Mouse (Mus musculus) kidney, embryonic 16.5 days (tissue): ENCODE measurements at regions not wholly inside any gene's neighbourhood (a gene's known extent, or its start where the extent isn't known, plus 50 kb on each side); places are given as distances from the start of the nearest gene placed in this dataset.

Experiments
- ATAC-seq: fragments of 200-750 bp; cut with Nextera tagmentation; 2 replicates; pipeline ENCODE4 v1.8.0; 2017; ENCODE audit warnings: moderate TSS enrichment; ENCODE audit not compliant: low FRiP score, low TSS enrichment
- H3K27ac ChIP-seq: fragments of 300-500 bp; sonication (generic); 2 replicates; pipeline ENCODE4 v1.5.1; 2014; ENCODE audit warnings: low read length
- H3K27me3 ChIP-seq: fragments of 300-500 bp; sonication (generic); 2 replicates; pipeline ENCODE4 v1.6.1; 2014; ENCODE audit warnings: low read length, control low read depth, mixed read lengths; ENCODE audit not compliant: insufficient read depth
- H3K36me3 ChIP-seq: fragments of 300-500 bp; sonication (generic); 2 replicates; pipeline ENCODE4 v1.6.1; 2014; ENCODE audit warnings: low read length, control low read depth, mixed read lengths; ENCODE audit not compliant: insufficient read depth
- H3K4me1 ChIP-seq: fragments of 300-500 bp; sonication (generic); 2 replicates; pipeline ENCODE4 v1.6.1; 2014; ENCODE audit warnings: low read length, control low read depth, mixed read lengths; ENCODE audit not compliant: insufficient read depth
- H3K4me2 ChIP-seq: fragments of 300-500 bp; sonication (generic); replicated peaks from 2 replicates; pipeline ENCODE4 v1.6.1; 2014; ENCODE audit warnings: low read depth, low read length
- H3K4me3 ChIP-seq: fragments of 300-500 bp; sonication (generic); 2 replicates; pipeline ENCODE4 v1.5.1; 2014; ENCODE audit warnings: mild to moderate bottlenecking, low read length
- H3K9ac ChIP-seq: fragments of 300-500 bp; sonication (generic); replicated peaks from 2 replicates; pipeline ENCODE4 v1.6.1; 2014; ENCODE audit warnings: low read length
- H3K9me3 ChIP-seq: fragments of 300-500 bp; sonication (generic); 2 replicates; pipeline ENCODE4 v1.6.1; 2016; ENCODE audit warnings: low read length, control low read depth
- WGBS: fragments of 180-500 bp; shearing (Covaris S2); extraction: QIAGEN DNeasy Blood & Tissue Kit; methylation state at CpG from one replicate; pipeline ENCODE4 v1.1.7; 2014; 5-methylcytosine and 5-hydroxymethylcytosine counted together

GRCm38 (mm10) chr1:73364300-73364683, 348.6 kb upstream of the Tnp1 start:
- H3K27me3 ChIP-seq = no peaks in the 10 kb centered on the region
- 62% methylated on average over 7 of the region's 7 CpGs for WGBS
- H3K4me1 ChIP-seq = peaks cover 65% of the 10 kb centered on the region
- H3K36me3 ChIP-seq = no peaks in the 10 kb centered on the region
- H3K9me3 ChIP-seq = no peaks in the 10 kb centered on the region
- peak overlapping the region; percentile 34 for H3K9ac ChIP-seq
- H3K4me2 ChIP-seq = no peak overlapping the region
- peak overlapping the region; percentile 92 for H3K27ac ChIP-seq
- ATAC-seq = no peak
- no peak overlapping the region for H3K4me3 ChIP-seq

DNA sequence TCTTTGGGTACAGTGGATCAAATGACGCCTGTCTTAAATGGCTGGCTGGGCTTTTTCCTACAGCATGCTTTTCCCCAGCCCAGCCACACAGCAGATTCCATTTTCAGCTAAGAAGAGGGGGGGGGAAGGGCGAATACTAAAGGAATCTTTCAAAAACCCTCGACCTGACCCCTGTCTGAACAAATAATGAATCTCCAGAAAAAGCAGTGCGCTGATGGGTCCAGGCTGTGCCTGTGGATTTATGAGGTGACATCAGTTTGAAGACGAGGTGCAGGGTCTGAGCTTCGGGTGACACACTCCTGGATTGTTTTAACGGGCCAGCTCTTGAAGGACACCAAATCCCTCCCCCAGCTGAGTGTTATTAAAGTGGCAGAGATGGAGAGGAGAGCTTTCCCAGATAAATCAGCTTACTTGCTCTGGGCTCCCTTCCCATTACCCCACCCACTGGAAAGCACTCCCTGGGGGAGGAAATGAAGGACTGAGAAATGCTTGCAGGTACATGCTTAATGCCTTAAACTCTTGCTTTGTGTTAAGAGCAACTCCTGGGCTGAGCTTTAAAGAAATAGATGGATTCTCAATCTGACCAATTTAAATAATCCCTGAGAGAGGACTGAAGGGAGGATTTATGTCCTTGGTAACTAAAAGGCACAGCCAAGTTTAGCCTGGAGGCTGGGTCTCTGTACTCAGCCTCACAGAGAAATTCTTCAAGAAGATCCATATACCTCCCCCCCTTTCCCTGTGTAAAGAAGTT, 348.0 kb upstream of the Tnp1 start:
- peaks cover 65% of the 10 kb centered on the region for H3K4me1 ChIP-seq
- peak; percentile 94 for ATAC-seq
- H3K27me3 ChIP-seq = no peaks in the 10 kb centered on the region
- H3K36me3 ChIP-seq = no peaks in the 10 kb centered on the region
- H3K9ac ChIP-seq = peak overlapping the region; percentile 52
- H3K9me3 ChIP-seq = no peaks in the 10 kb centered on the region
- peak overlapping the region; percentile 92 for H3K27ac ChIP-seq
- peak overlapping the region; percentile 25 for H3K4me2 ChIP-seq
- 5% methylated on average over 7 of the region's 7 CpGs for WGBS
- no peak overlapping the region for H3K4me3 ChIP-seq

DNA sequence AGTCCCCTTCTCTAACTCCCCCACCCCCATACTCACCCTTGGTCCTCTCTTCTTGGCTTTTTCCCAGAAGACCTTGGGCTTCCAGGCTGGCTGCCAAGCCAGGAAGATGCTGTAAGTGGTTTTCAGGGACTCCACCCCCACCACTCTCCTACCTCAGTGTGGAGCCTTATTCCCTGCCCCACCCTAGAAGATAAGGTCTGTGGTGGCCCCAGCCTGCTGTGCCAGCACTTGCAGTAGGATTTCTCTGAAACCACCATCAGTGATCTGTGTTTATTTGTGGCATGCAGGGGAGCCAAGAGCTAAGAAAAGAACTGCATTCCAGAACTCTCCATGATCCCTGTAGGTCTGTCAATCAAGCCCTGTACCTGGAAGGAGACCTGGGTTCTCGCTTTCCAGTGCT, 346.4 kb upstream of the Tnp1 start:
- Histone ChIP-seq H3K9ac (no peak overlapping the region), H3K27ac (peak overlapping the region; percentile 33; the same call in 1 of the 2 replicates), H3K4me3 (no peak overlapping the region), H3K36me3 (no peaks in the 10 kb centered on the region), H3K27me3 (no peaks in the 10 kb centered on the region), H3K9me3 (no peaks in the 10 kb centered on the region), H3K4me2 (no peak overlapping the region), H3K4me1 (peaks cover 56% of the 10 kb centered on the region)
- 75% methylated on average over 1 of the region's 1 CpGs for WGBS
- ATAC-seq = no peak

- no peak overlapping the region for H3K4me2 ChIP-seq
- H3K27me3 ChIP-seq = no peaks in the 10 kb centered on the region
- H3K27ac ChIP-seq = no peak overlapping the region
- 43% methylated on average over 7 of the region's 7 CpGs for WGBS
- peaks cover 52% of the 10 kb centered on the region for H3K4me1 ChIP-seq
- no peak overlapping the region for H3K4me3 ChIP-seq
- no peak overlapping the region for H3K9ac ChIP-seq
- H3K9me3 ChIP-seq = no peaks in the 10 kb centered on the region
- no peaks in the 10 kb centered on the region for H3K36me3 ChIP-seq
- no peak for ATAC-seq
Measured at GRCm38 (mm10) chr1:73361300-73361699, 345.6 kb upstream of the Tnp1 start.

- Histone ChIP-seq H3K36me3 (no peaks in the 10 kb centered on the region), H3K4me1 (no peaks in the 10 kb centered on the region), H3K9me3 (no peaks in the 10 kb centered on the region), H3K27ac (no peak overlapping the region), H3K27me3 (no peaks in the 10 kb centered on the region), H3K4me3 (no peak overlapping the region), H3K9ac (no peak overlapping the region), H3K4me2 (no peak overlapping the region)
- 55% methylated on average over 1 of the region's 1 CpGs for WGBS
- ATAC-seq = no peak
Measured at GRCm38 (mm10) chr1:73354447-73354846, 338.7 kb upstream of the Tnp1 start.

DNA sequence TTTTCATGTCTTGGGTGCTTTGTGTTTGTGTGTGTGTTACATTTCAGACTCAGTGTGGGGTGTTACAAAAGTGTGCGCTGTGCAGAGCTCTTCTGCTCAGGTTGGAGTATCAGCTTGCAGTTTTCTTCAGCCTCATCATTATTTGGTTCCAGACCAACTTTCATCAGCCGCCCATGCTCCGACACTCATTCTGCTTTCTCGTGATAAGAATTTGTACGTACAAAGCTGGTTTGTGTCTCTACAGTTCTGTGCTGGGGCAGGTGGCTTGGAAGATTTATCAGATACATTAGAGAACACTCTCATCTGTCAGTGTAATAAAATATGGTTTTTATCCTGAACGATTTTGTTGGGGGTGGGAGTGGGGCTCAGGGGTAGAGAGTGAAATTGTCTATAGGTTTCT, 332.8 kb upstream of the Tnp1 start:
- no peak overlapping the region for H3K27ac ChIP-seq
- H3K4me3 ChIP-seq = no peak overlapping the region
- 59% methylated on average over 6 of the region's 6 CpGs for WGBS
- H3K4me1 ChIP-seq = no peaks in the 10 kb centered on the region
- H3K36me3 ChIP-seq = no peaks in the 10 kb centered on the region
- no peak for ATAC-seq
- no peak overlapping the region for H3K9ac ChIP-seq
- no peaks in the 10 kb centered on the region for H3K27me3 ChIP-seq
- no peak overlapping the region for H3K4me2 ChIP-seq
- no peaks in the 10 kb centered on the region for H3K9me3 ChIP-seq

DNA sequence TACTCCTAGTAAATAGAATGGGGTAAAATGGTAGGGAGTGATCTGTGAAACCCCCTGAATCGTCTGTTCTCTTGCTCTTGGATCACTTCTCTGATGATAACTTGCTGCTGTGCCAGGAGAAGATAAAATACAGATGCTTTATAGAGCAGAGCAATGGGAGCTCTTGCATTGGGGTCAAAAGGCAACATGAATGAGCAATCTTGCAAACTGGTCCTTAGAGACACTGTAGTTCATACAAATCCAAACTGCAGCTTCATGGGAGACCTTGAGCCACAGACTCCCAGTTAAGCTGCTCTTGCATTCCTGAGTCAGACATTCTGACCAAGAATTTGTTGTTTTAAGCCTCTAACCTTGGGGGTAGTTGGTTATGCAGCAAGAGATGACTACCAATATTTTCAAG, 328.9 kb upstream of the Tnp1 start:
- Histone ChIP-seq H3K9me3 (no peaks in the 10 kb centered on the region), H3K36me3 (no peaks in the 10 kb centered on the region), H3K27ac (no peak overlapping the region), H3K4me1 (no peaks in the 10 kb centered on the region), H3K9ac (no peak overlapping the region), H3K4me3 (no peak overlapping the region), H3K27me3 (no peaks in the 10 kb centered on the region), H3K4me2 (no peak overlapping the region)
- WGBS = 48% methylated on average over 1 of the region's 1 CpGs
- ATAC-seq = no peak

- Histone ChIP-seq H3K27ac (no peak overlapping the region), H3K9ac (no peak overlapping the region), H3K9me3 (no peaks in the 10 kb centered on the region), H3K4me2 (no peak overlapping the region), H3K36me3 (no peaks in the 10 kb centered on the region), H3K4me3 (no peak overlapping the region), H3K27me3 (no peaks in the 10 kb centered on the region), H3K4me1 (no peaks in the 10 kb centered on the region)
- 78% methylated on average over 5 of the region's 5 CpGs for WGBS
- ATAC-seq = no peak
Measured at GRCm38 (mm10) chr1:73341911-73342310, 326.2 kb upstream of the Tnp1 start.

- H3K4me3 ChIP-seq = no peak overlapping the region
- no peak overlapping the region for H3K4me2 ChIP-seq
- no peaks in the 10 kb centered on the region for H3K27me3 ChIP-seq
- H3K4me1 ChIP-seq = no peaks in the 10 kb centered on the region
- no peak overlapping the region for H3K9ac ChIP-seq
- WGBS = 55% methylated on average over 2 of the region's 2 CpGs
- no peak for ATAC-seq
- H3K9me3 ChIP-seq = no peaks in the 10 kb centered on the region
- H3K36me3 ChIP-seq = no peaks in the 10 kb centered on the region
- no peak overlapping the region for H3K27ac ChIP-seq
Measured at GRCm38 (mm10) chr1:73337401-73337800, 321.7 kb upstream of the Tnp1 start.

GRCm38 (mm10) chr1:73309556-73309955, 293.8 kb upstream of the Tnp1 start:
- no peak for ATAC-seq
- WGBS = 63% methylated on average over 4 of the region's 4 CpGs
- Histone ChIP-seq H3K9ac (no peak overlapping the region), H3K27me3 (no peaks in the 10 kb centered on the region), H3K4me1 (peaks cover 14% of the 10 kb centered on the region), H3K9me3 (no peaks in the 10 kb centered on the region), H3K4me2 (no peak overlapping the region), H3K36me3 (no peaks in the 10 kb centered on the region), H3K4me3 (no peak overlapping the region), H3K27ac (no peak overlapping the region)
